8 mouse cellular contexts compared by ENCODE assay signal in the genomic region with DNA sequence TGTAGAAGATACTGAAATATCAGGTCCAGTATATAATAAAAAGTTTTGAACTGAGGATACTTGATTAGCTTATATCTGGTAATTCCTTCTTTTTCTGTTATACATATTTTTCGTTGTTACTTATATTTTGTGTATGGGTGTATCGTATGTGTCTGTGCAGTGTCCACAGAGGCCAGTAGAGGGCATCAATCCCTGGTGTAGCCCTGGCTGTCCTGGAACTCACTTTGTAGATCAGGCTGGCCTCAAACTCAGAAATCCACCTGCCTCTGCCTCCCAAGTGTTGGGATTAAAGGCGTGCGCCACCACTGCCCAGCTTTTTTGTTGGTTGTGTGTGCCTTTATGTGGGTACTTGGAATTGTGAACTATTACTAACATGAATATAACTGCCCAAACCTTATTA. TPM values are rescaled to one million over a fixed set of nuclear protein-coding genes. Genes with fewer than 3 reads are reported as not detected.
A peak's percentile ranks its signal among the peaks of the same experiment; 100 is the strongest.
DNase-seq lines count a peak whose midpoint lies in the region; TF ChIP-seq lines count a peak whose summit lies in the region.

No protein-coding gene starts in this region.

- H3K27me3 ChIP-seq in kidney, adult 2 months (replicated peaks; ENCODE audit: control insufficient read depth, insufficient read depth, low read length) = no peaks in the 10 kb centered on the region
- no peaks in the 10 kb centered on the region for H3K27me3 ChIP-seq in small intestine, adult 2 months (ENCODE audit: control insufficient read depth, insufficient read depth, low read length)

- H3K36me3 ChIP-seq in kidney, adult 2 months (ENCODE audit: control insufficient read depth, insufficient read depth, low read length) = peaks cover 10% of the 10 kb centered on the region
- H3K36me3 ChIP-seq in small intestine, adult 2 months (ENCODE audit: control insufficient read depth, insufficient read depth, low read length) = peaks cover 28% of the 10 kb centered on the region

- WGBS in kidney, adult 2 months = 86% methylated on average over 4 of the region's 4 CpGs
- 76% methylated on average over 4 of the region's 4 CpGs for WGBS in small intestine, adult 2 months

- H3K27ac ChIP-seq in kidney, adult 2 months (ENCODE audit: insufficient read depth, low read depth, low read length) = no peak overlapping the region
- no peak overlapping the region for H3K27ac ChIP-seq in embryonic fibroblast, embryonic 13.5 days (ENCODE audit: insufficient read depth, low read length)
- no peak overlapping the region for H3K27ac ChIP-seq in small intestine, adult 2 months (ENCODE audit: insufficient read depth, low read depth, low read length)

- no peak overlapping the region for H3K4me3 ChIP-seq in kidney, adult 2 months (ENCODE audit: insufficient read depth, low read depth, low read length)
- no peak overlapping the region for H3K4me3 ChIP-seq in embryonic fibroblast, embryonic 13.5 days (ENCODE audit: insufficient read depth, low read length)
- H3K4me3 ChIP-seq in small intestine, adult 2 months (ENCODE audit: low read depth, low read length) = no peak overlapping the region

- H3K4me1 ChIP-seq in kidney, adult 2 months (ENCODE audit: control insufficient read depth, insufficient read depth, low read length) = no peaks in the 10 kb centered on the region
- no peaks in the 10 kb centered on the region for H3K4me1 ChIP-seq in embryonic fibroblast, embryonic 13.5 days (ENCODE audit: control insufficient read depth, insufficient read depth, low read length)
- no peaks in the 10 kb centered on the region for H3K4me1 ChIP-seq in small intestine, adult 2 months (ENCODE audit: control insufficient read depth, insufficient read depth, insufficient read length, low read length)

- peak; percentile 47 for TF ChIP-seq CTCF in kidney, adult 2 months (conservative IDR thresholded peaks at IDR 0.05; ENCODE audit: insufficient read depth, insufficient read length, low read depth, low read length)
- TF ChIP-seq CTCF in embryonic fibroblast, embryonic 13.5 days (IDR thresholded peaks at IDR 0.05; ENCODE audit: borderline replicate concordance, insufficient read depth, low read length) = peak; percentile 30; the same call in 1 of the 2 replicates
- peak; percentile 60; the same call in 1 of the 2 replicates for TF ChIP-seq CTCF in small intestine, adult 2 months (IDR thresholded peaks at IDR 0.05; ENCODE audit: extremely low read depth, insufficient read length, insufficient replicate concordance, low read depth, low read length)

- no peak for TF ChIP-seq POLR2A in kidney, adult 2 months (IDR thresholded peaks at IDR 0.05; ENCODE audit: low read depth, low read length)
- no peak for TF ChIP-seq POLR2A in embryonic fibroblast, embryonic 13.5 days (IDR thresholded peaks at IDR 0.05; ENCODE audit: low read depth, low read length)
- TF ChIP-seq POLR2A in small intestine, adult 2 months (IDR thresholded peaks at IDR 0.05; ENCODE audit: low read depth, low read length) = no peak

- no peak for DNase-seq in kidney, adult 2 months
- no peak for DNase-seq in kidney, adult 9 months
- peak; percentile 50 for DNase-seq in ES-CJ7 (ENCODE audit: low read depth, low spot score)
- no peak for DNase-seq in frontal cortex, postnatal 10 days (ENCODE audit: low spot score in 2 of 2)
- no peak for DNase-seq in urinary bladder, adult 18-20 months (ENCODE audit: low spot score in 2 of 2)
- DNase-seq in right cerebral cortex, postnatal 10 days (ENCODE audit: low spot score in 2 of 2) = no peak

RNA-seq across cellular contexts. Expression of a gene that starts 12.8 kb away (rescaled TPM):
- 100 and 120 TPM in 2 replicates for polyA plus RNA-seq in kidney, adult 2 months (2012; rRNA removed)
- polyA plus RNA-seq in embryonic fibroblast, embryonic 13.5 days (2011; ENCODE audit: insufficient read length, low read depth, missing spikeins) = 463 and 498 TPM in 2 replicates
- 69.9 and 90.0 TPM in 2 replicates for polyA plus RNA-seq in small intestine, adult 2 months (2012; rRNA removed)

RNA-seq across cellular contexts. Expression of a gene that starts 23.6 kb away (rescaled TPM):
- polyA plus RNA-seq in kidney, adult 2 months (2012; rRNA removed) = 23.8 and 29.6 TPM in 2 replicates
- polyA plus RNA-seq in embryonic fibroblast, embryonic 13.5 days (2011; ENCODE audit: insufficient read length, low read depth, missing spikeins) = 30.0 and 32.9 TPM in 2 replicates
- 8.5 and 13.4 TPM in 2 replicates for polyA plus RNA-seq in small intestine, adult 2 months (2012; rRNA removed)
